ENCODE assay signal across 31 mouse cellular contexts in genomic region chrX:19489731-19490130, GRCm38 (mm10). TPM values are rescaled to one million over a fixed set of nuclear protein-coding genes. Genes with fewer than 3 reads are reported as not detected.
"Had no signal": no experiment of that assay in that cellular context is flagged by ENCODE, and none has a peak within 500 bp of the region (broad histone marks: within the 10 kb centered on the region; RNA-seq: fewer than 3 reads in every experiment).

No protein-coding gene starts in this region.

- H3K9ac ChIP-seq: forebrain, postnatal 0 days; heart, embryonic 13.5 days; heart, embryonic 15.5 days; hindbrain, embryonic 13.5 days; hindbrain, embryonic 15.5 days; limb, embryonic 13.5 days; limb, embryonic 15.5 days; liver, embryonic 12.5 days; liver, embryonic 14.5 days had no signal

- H3K36me3 ChIP-seq: heart, embryonic 13.5 days; heart, embryonic 15.5 days; hindbrain, embryonic 13.5 days; hindbrain, embryonic 15.5 days; limb, embryonic 13.5 days; limb, embryonic 15.5 days; liver, embryonic 12.5 days had no signal

- H3K27ac ChIP-seq: heart, adult 2 months; heart, embryonic 13.5 days; heart, embryonic 15.5 days; hindbrain, embryonic 13.5 days; hindbrain, embryonic 15.5 days; hindbrain, postnatal 0 days; kidney, postnatal 0 days; limb, embryonic 13.5 days; limb, embryonic 15.5 days; liver, embryonic 12.5 days; liver, embryonic 14.5 days had no signal

- DNase-seq: forebrain, postnatal 0 days; gastrocnemius, postnatal 14 days; gastrocnemius, postnatal 36 days; heart, adult 11 months; heart, adult 2 months; heart, postnatal 14 days; heart, postnatal 36 days; layer of hippocampus, adult 9-11 months; layer of hippocampus, postnatal 36 days; left cerebral cortex, postnatal 4 days; lung, adult 18-20 months had no signal

- H3K4me2 ChIP-seq: heart, embryonic 11.5 days; heart, embryonic 13.5 days; heart, embryonic 15.5 days; hindbrain, embryonic 13.5 days; hindbrain, embryonic 15.5 days; limb, embryonic 13.5 days; limb, embryonic 15.5 days; liver, embryonic 12.5 days had no signal

- H3K9me3 ChIP-seq: heart, embryonic 13.5 days; heart, embryonic 15.5 days; hindbrain, embryonic 13.5 days; hindbrain, embryonic 15.5 days; limb, embryonic 13.5 days; limb, embryonic 15.5 days; liver, embryonic 12.5 days had no signal

- H3K4me3 ChIP-seq: heart, adult 2 months; heart, embryonic 13.5 days; heart, embryonic 15.5 days; hindbrain, embryonic 13.5 days; hindbrain, embryonic 15.5 days; limb, embryonic 13.5 days; limb, embryonic 15.5 days; liver, embryonic 12.5 days had no signal

- ATAC-seq: forebrain, postnatal 0 days; hindbrain, postnatal 0 days; intestine, embryonic 16.5 days; liver, embryonic 12.5 days had no signal

- H3K4me1 ChIP-seq: heart, embryonic 13.5 days; heart, embryonic 15.5 days; hindbrain, embryonic 13.5 days; hindbrain, embryonic 15.5 days; limb, embryonic 13.5 days; limb, embryonic 15.5 days; liver, embryonic 12.5 days had no signal

- H3K27me3 ChIP-seq: heart, embryonic 13.5 days; heart, embryonic 15.5 days; hindbrain, embryonic 13.5 days; hindbrain, embryonic 15.5 days; limb, embryonic 13.5 days; limb, embryonic 15.5 days; liver, embryonic 12.5 days had no signal

RNA-seq across cellular contexts. Expression of gene Tex13c3, which starts 8.6 kb away (rescaled TPM):
- polyA plus RNA-seq: forebrain, postnatal 0 days; gonadal fat pad, adult 2 months; heart, adult 2 months; heart, embryonic 11.5 days; heart, embryonic 13.5 days; heart, embryonic 15.5 days; heart, postnatal 0 days; hindbrain, embryonic 11.5 days; hindbrain, embryonic 13.5 days; hindbrain, embryonic 15.5 days; hindbrain, postnatal 0 days; intestine, embryonic 14.5 days; intestine, embryonic 16.5 days; kidney, postnatal 0 days; large intestine, adult 2 months; limb, embryonic 11.5 days; limb, embryonic 13.5 days; limb, embryonic 15.5 days; liver, adult 2 months; liver, embryonic 12.5 days; liver, embryonic 14.5 days; liver, embryonic 16.5 days had no signal
